8 mouse cellular contexts compared by ENCODE assay signal in genomic region chr9:54830624-54831023, GRCm38 (mm10). TPM values are rescaled to one million over a fixed set of nuclear protein-coding genes. Genes with fewer than 3 reads are reported as not detected.
DNase-seq lines count a peak whose midpoint lies in the region; ATAC-seq and TF ChIP-seq lines count a peak whose summit lies in the region.

No protein-coding gene starts in this region.

- no peak overlapping the region for H3K27ac ChIP-seq in heart, adult 2 months
- H3K27ac ChIP-seq in layer of hippocampus, adult 2 months: no peak overlapping the region

- H3K27me3 ChIP-seq in heart, adult 2 months (ENCODE audit: control insufficient read depth, insufficient read depth, low read length): no peaks in the 10 kb centered on the region

- no peaks in the 10 kb centered on the region for H3K4me1 ChIP-seq in heart, adult 2 months (ENCODE audit: control insufficient read depth, insufficient read depth, low read length)

- 38% methylated on average over 3 of the region's 3 CpGs for WGBS in heart, adult 2 months

- TF ChIP-seq POLR2A in heart, adult 2 months (IDR thresholded peaks at IDR 0.05; ENCODE audit: insufficient read depth, low read depth, low read length): no peak

- intact Hi-C loops in heart, adult 2 months (cut with DNase I): loop anchor here (2.0 kb wide), 1 partner anchor 280 kb away; no protein-coding TSS in a partner anchor
- intact Hi-C loops in heart, postnatal 25 days (cut with DNase I): loop anchor here (2.0 kb wide), 2 partner anchors 68 to 280 kb away; no protein-coding TSS in a partner anchor

- peak; percentile 70 for TF ChIP-seq CTCF in heart, adult 2 months (IDR thresholded peaks at IDR 0.05)
- TF ChIP-seq CTCF in layer of hippocampus, adult 2 months (conservative IDR thresholded peaks at IDR 0.05): peak; percentile 84

- no peaks in the 10 kb centered on the region for H3K36me3 ChIP-seq in heart, adult 2 months (ENCODE audit: control insufficient read depth, insufficient read depth, low read length)

- H3K79me2 ChIP-seq in heart, adult 2 months (replicated peaks; ENCODE audit: control insufficient read depth, insufficient read depth, low read length): no peaks in the 10 kb centered on the region

- DNase-seq in heart, adult 2 months: peak; percentile 6 to 20
- no peak for DNase-seq in heart, postnatal 25 days (ENCODE audit: low spot score)
- peak; percentile 24 to 33 for DNase-seq in B cell, adult 2 months
- peak; percentile 18 to 35 for DNase-seq in adrenal gland, adult 18-20 months (ENCODE audit: low spot score in 2 of 2)
- DNase-seq in embryo, embryonic 11 days: peak; percentile 78
- peak; percentile 16 to 57 for DNase-seq in layer of hippocampus, adult 2 months (ENCODE audit: low spot score in 2 of 2)
- DNase-seq in spleen, adult 12 weeks (ENCODE audit: low spot score): no peak

- no peak overlapping the region for H3K4me3 ChIP-seq in heart, adult 2 months
- no peak overlapping the region for H3K4me3 ChIP-seq in layer of hippocampus, adult 2 months

- ATAC-seq in megakaryocyte progenitor cell, adult 5-6 weeks (replicated peaks; ENCODE audit: poor library complexity): peak; percentile 84

- no peak for TF ChIP-seq EP300 in heart, adult 2 months (IDR thresholded peaks at IDR 0.05; ENCODE audit: insufficient read depth, low read depth, low read length)

- no peak overlapping the region for H3K9ac ChIP-seq in heart, adult 2 months (ENCODE audit: low read depth, low read length)

RNA-seq across cellular contexts. Expression of gene Ireb2, which starts 33.0 kb away (rescaled TPM):
- 10 to 100 TPM; 23.5 to 26.7 TPM for total RNA-seq in heart, adult 2 months (2021)
- polyA plus RNA-seq in heart, adult 2 months (2012; rRNA removed): 4.7 and 10.9 TPM in 2 replicates
- 10 to 100 TPM; 30.2 to 33.1 TPM for total RNA-seq in heart, postnatal 25 days (2021)
- total RNA-seq in adrenal gland, adult 18-20 months (2021): 10 to 100 TPM; 30.7 to 42.8 TPM
- total RNA-seq in layer of hippocampus, adult 2 months (2021): 10 to 100 TPM; 51.7 to 53.4 TPM
- total RNA-seq in megakaryocyte progenitor cell, adult 5-6 weeks (2015): 38.7 and 53.4 TPM in 2 replicates
- 32.0 and 38.6 TPM in 2 replicates for total RNA-seq in megakaryocyte progenitor cell, adult 5-6 weeks (2017)

Comparison
In these comparisons a context has a peak if more than half of its experiments do, and no peak if none do; other contexts are left out.
1. DNase-seq: peak in heart, adult 2 months (2 of 2), B cell, adult 2 months (2 of 2), adrenal gland, adult 18-20 months (2 of 2), embryo, embryonic 11 days (single experiment) and layer of hippocampus, adult 2 months (2 of 2); none in heart, postnatal 25 days (single experiment) and spleen, adult 12 weeks (single experiment).